Comparison of ENCODE assay signal across 31 mouse cellular contexts in the genomic region with DNA sequence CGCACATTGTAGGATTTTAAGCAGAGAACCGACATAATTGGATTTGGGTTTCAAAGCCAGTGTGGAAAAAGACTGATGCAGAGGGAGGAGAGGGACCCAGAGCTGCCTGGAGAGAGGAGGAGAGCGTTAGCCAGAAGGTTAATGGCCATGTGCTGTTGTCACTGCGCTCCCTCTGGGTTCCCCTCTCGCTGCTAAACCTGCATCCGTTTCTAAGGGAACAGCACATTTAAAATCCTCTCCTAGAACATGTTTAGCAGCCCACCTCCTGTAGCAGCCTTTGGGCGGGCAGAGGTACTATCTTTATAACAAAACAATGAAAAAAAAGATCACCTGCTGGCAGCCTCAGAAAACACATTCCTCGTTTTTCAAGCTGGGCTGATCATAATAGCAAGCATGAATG.
A peak's percentile ranks its signal among the peaks of the same experiment; 100 is the strongest.
DNase-seq lines count a peak whose midpoint lies in the region; ATAC-seq lines count a peak whose summit lies in the region.
"Had no signal": no experiment of that assay in that cellular context is flagged by ENCODE, and none has a peak within 500 bp of the region (broad histone marks: within the 10 kb centered on the region; RNA-seq: fewer than 3 reads in every experiment).

No protein-coding gene starts in this region.

- no peak for ATAC-seq in intestine, embryonic 14.5 days (replicated peaks; ENCODE audit: low FRiP score, low TSS enrichment, low read depth)
- ATAC-seq in intestine, embryonic 16.5 days, result no peak
- ATAC-seq in midbrain, embryonic 16.5 days, result 0 out of 2 replicates have a peak, but pooled peaks have one; percentile 45
- ATAC-seq: CD4-positive, CD25-positive, alpha-beta regulatory T cell, adult 4 months; forebrain, embryonic 13.5 days had no signal

- no peak overlapping the region for H3K4me2 ChIP-seq in intestine, embryonic 14.5 days (ENCODE audit: low read length)
- no peak overlapping the region for H3K4me2 ChIP-seq in intestine, embryonic 16.5 days (ENCODE audit: low read depth, low read length)
- H3K4me2 ChIP-seq in midbrain, embryonic 16.5 days (ENCODE audit: low read length), result no peak overlapping the region
- H3K4me2 ChIP-seq: embryonic facial prominence, embryonic 15.5 days; forebrain, embryonic 13.5 days; heart, embryonic 11.5 days; hindbrain, embryonic 13.5 days; kidney, embryonic 15.5 days; limb, embryonic 12.5 days; liver, embryonic 15.5 days; lung, embryonic 14.5 days; midbrain, embryonic 12.5 days had no signal

- no peaks in the 10 kb centered on the region for H3K36me3 ChIP-seq in intestine, embryonic 14.5 days (ENCODE audit: control insufficient read depth, insufficient read depth, low read length)
- H3K36me3 ChIP-seq in intestine, embryonic 16.5 days (ENCODE audit: control insufficient read depth, insufficient read depth, low read length), result no peaks in the 10 kb centered on the region
- H3K36me3 ChIP-seq in midbrain, embryonic 16.5 days (ENCODE audit: control insufficient read depth, insufficient read depth, low read length), result no peaks in the 10 kb centered on the region
- no peaks in the 10 kb centered on the region for H3K36me3 ChIP-seq in midbrain, embryonic 10.5 days
- H3K36me3 ChIP-seq: embryonic facial prominence, embryonic 10.5 days; embryonic facial prominence, embryonic 15.5 days; hindbrain, embryonic 13.5 days; kidney, embryonic 15.5 days; limb, embryonic 12.5 days; liver, embryonic 15.5 days; midbrain, embryonic 12.5 days had no signal

- H3K4me1 ChIP-seq in intestine, embryonic 14.5 days (replicated peaks; ENCODE audit: control insufficient read depth, insufficient read depth, low read length), result no peaks in the 10 kb centered on the region
- no peaks in the 10 kb centered on the region for H3K4me1 ChIP-seq in intestine, embryonic 16.5 days (ENCODE audit: control insufficient read depth, insufficient read depth, low read length)
- H3K4me1 ChIP-seq in midbrain, embryonic 16.5 days (ENCODE audit: control insufficient read depth, insufficient read depth, low read length), result peaks cover 6% of the 10 kb centered on the region
- H3K4me1 ChIP-seq in midbrain, embryonic 10.5 days, result peaks cover 7% of the 10 kb centered on the region; the same call in 1 of the 2 replicates
- H3K4me1 ChIP-seq: embryonic facial prominence, embryonic 10.5 days; embryonic facial prominence, embryonic 15.5 days; forebrain, embryonic 13.5 days; hindbrain, embryonic 13.5 days; kidney, embryonic 15.5 days; limb, embryonic 12.5 days; liver, embryonic 15.5 days had no signal

- H3K9me3 ChIP-seq in intestine, embryonic 14.5 days (ENCODE audit: control insufficient read depth, low read length), result no peaks in the 10 kb centered on the region
- no peaks in the 10 kb centered on the region for H3K9me3 ChIP-seq in intestine, embryonic 16.5 days (ENCODE audit: control insufficient read depth, low read length)
- peaks cover under 1% of the 10 kb centered on the region; the same call in 1 of the 2 replicates for H3K9me3 ChIP-seq in midbrain, embryonic 16.5 days (replicated peaks; ENCODE audit: control insufficient read depth, low read length, poor library complexity, severe bottlenecking)
- no peaks in the 10 kb centered on the region for H3K9me3 ChIP-seq in midbrain, embryonic 10.5 days (replicated peaks)
- H3K9me3 ChIP-seq: embryonic facial prominence, embryonic 10.5 days; embryonic facial prominence, embryonic 15.5 days; forebrain, embryonic 13.5 days; hindbrain, embryonic 13.5 days; kidney, embryonic 15.5 days; liver, embryonic 15.5 days; midbrain, embryonic 12.5 days had no signal

- no peak overlapping the region for H3K4me3 ChIP-seq in intestine, embryonic 14.5 days (ENCODE audit: low read depth, low read length)
- no peak overlapping the region for H3K4me3 ChIP-seq in intestine, embryonic 16.5 days (ENCODE audit: low read length)
- no peak overlapping the region for H3K4me3 ChIP-seq in midbrain, embryonic 16.5 days (ENCODE audit: low read depth, low read length)
- H3K4me3 ChIP-seq in midbrain, embryonic 10.5 days, result no peak overlapping the region
- H3K4me3 ChIP-seq: embryonic facial prominence, embryonic 10.5 days; embryonic facial prominence, embryonic 15.5 days; forebrain, embryonic 13.5 days; gastrocnemius, adult 2 months; hindbrain, embryonic 13.5 days; kidney, embryonic 15.5 days; limb, embryonic 12.5 days; liver, embryonic 15.5 days; midbrain, embryonic 12.5 days had no signal

- H3K27me3 ChIP-seq in intestine, embryonic 14.5 days (replicated peaks; ENCODE audit: control insufficient read depth, insufficient read depth, low read length), result no peaks in the 10 kb centered on the region
- H3K27me3 ChIP-seq in intestine, embryonic 16.5 days (replicated peaks; ENCODE audit: control insufficient read depth, insufficient read depth, low read length), result no peaks in the 10 kb centered on the region
- no peaks in the 10 kb centered on the region for H3K27me3 ChIP-seq in midbrain, embryonic 16.5 days (ENCODE audit: control insufficient read depth, insufficient read depth, low read depth, low read length)
- no peaks in the 10 kb centered on the region for H3K27me3 ChIP-seq in midbrain, embryonic 10.5 days (ENCODE audit: low read depth, poor library complexity, severe bottlenecking)
- H3K27me3 ChIP-seq: embryonic facial prominence, embryonic 15.5 days; forebrain, embryonic 13.5 days; hindbrain, embryonic 13.5 days; kidney, embryonic 15.5 days; limb, embryonic 12.5 days; liver, embryonic 15.5 days; midbrain, embryonic 12.5 days had no signal

- no peak overlapping the region for H3K9ac ChIP-seq in intestine, embryonic 14.5 days (ENCODE audit: low read length)
- H3K9ac ChIP-seq in intestine, embryonic 16.5 days (ENCODE audit: low read depth, low read length), result no peak overlapping the region
- H3K9ac ChIP-seq in midbrain, embryonic 16.5 days (ENCODE audit: low read depth, low read length), result no peak overlapping the region
- H3K9ac ChIP-seq: embryonic facial prominence, embryonic 15.5 days; forebrain, embryonic 13.5 days; hindbrain, embryonic 13.5 days; kidney, embryonic 15.5 days; limb, embryonic 12.5 days; liver, embryonic 15.5 days; lung, embryonic 14.5 days; midbrain, embryonic 12.5 days had no signal

- peak; percentile 32 for DNase-seq in intestine, embryonic 14.5 days (ENCODE audit: low spot score)
- no peak for DNase-seq in midbrain, embryonic 10.5 days (ENCODE audit: low spot score)
- peak; percentile 56 for DNase-seq in brain, adult 2 months (ENCODE audit: low read depth, low spot score)
- DNase-seq in telencephalon, adult 2 months (ENCODE audit: low read depth, low spot score), result peak; percentile 34
- DNase-seq in spleen, adult 12 weeks (ENCODE audit: low spot score), result no peak
- DNase-seq: adrenal gland, postnatal 25 days; cerebellum, adult 8-10 months; cerebellum, postnatal 25 days; gastrocnemius, adult 2 months; gastrocnemius, postnatal 36 days; heart, adult 18-20 months; heart, postnatal 36 days; kidney, adult 18-20 months; kidney, postnatal 25 days; lung, embryonic 14.5 days; lung, postnatal 14 days; spleen, adult 18-20 months; thymus, adult 18-20 months; thymus, postnatal 4 days had no signal

- 68% methylated on average over 8 of the region's 8 CpGs for WGBS in intestine, embryonic 14.5 days
- 67% methylated on average over 8 of the region's 8 CpGs for WGBS in intestine, embryonic 16.5 days
- WGBS in midbrain, embryonic 16.5 days, result 12% methylated on average over 8 of the region's 8 CpGs
- 45% methylated on average over 8 of the region's 8 CpGs for WGBS in midbrain, embryonic 10.5 days

- H3K27ac ChIP-seq in intestine, embryonic 14.5 days (ENCODE audit: low read depth), result no peak overlapping the region
- no peak overlapping the region for H3K27ac ChIP-seq in intestine, embryonic 16.5 days (ENCODE audit: low read length)
- no peak overlapping the region for H3K27ac ChIP-seq in midbrain, embryonic 16.5 days (ENCODE audit: low read length)
- H3K27ac ChIP-seq in midbrain, embryonic 10.5 days (replicated peaks), result no peak overlapping the region
- H3K27ac ChIP-seq: embryonic facial prominence, embryonic 10.5 days; embryonic facial prominence, embryonic 15.5 days; forebrain, embryonic 13.5 days; gastrocnemius, adult 2 months; hindbrain, embryonic 13.5 days; kidney, embryonic 15.5 days; limb, embryonic 12.5 days; liver, embryonic 15.5 days; midbrain, embryonic 12.5 days had no signal

Comparison
In these comparisons a context has a peak if more than half of its experiments do, and no peak if none do; other contexts are left out.
1. DNase-seq: peak in intestine, embryonic 14.5 days (single experiment), brain, adult 2 months (single experiment) and telencephalon, adult 2 months (single experiment); none in midbrain, embryonic 10.5 days (single experiment) and spleen, adult 12 weeks (single experiment).